Mouse (Mus musculus): ENCODE data around the gene Ppp2r1b. TPM values are rescaled to one million over a fixed set of nuclear protein-coding genes. Genes with fewer than 3 reads are reported as not detected.

The Ppp2r1b gene
- total RNA-seq, 2 experiments from 2014 or later = 16.8 to 17.7 TPM

GRCm38 (mm10) chr9:50904196-50904847, 59.2 kb downstream of the Ppp2r1b start:
- no peak for DNase-seq (ENCODE audit: low spot score in 2 of 2)

GRCm38 (mm10) chr9:50905321-50905720, 60.2 kb downstream of the Ppp2r1b start:
- no peak for DNase-seq (ENCODE audit: low spot score in 2 of 2)

GRCm38 (mm10) chr9:50911861-50912515, 66.9 kb downstream of the Ppp2r1b start:
- no peak for DNase-seq (ENCODE audit: low spot score in 2 of 2)

- no peak for DNase-seq (ENCODE audit: low spot score in 2 of 2)
Observed at GRCm38 (mm10) chr9:50918131-50918530, 73.0 kb downstream of the Ppp2r1b start.

- no peak for DNase-seq (ENCODE audit: low spot score in 2 of 2)
Observed at GRCm38 (mm10) chr9:50919554-50919953, 74.5 kb downstream of the Ppp2r1b start.

GRCm38 (mm10) chr9:50920933-50921895, 76.1 kb downstream of the Ppp2r1b start:
- DNase-seq (ENCODE audit: low spot score in 2 of 2) = no peak

GRCm38 (mm10) chr9:50922363-50923153, 77.5 kb downstream of the Ppp2r1b start:
- DNase-seq (ENCODE audit: low spot score in 2 of 2) = no peak

GRCm38 (mm10) chr9:50924454-50924853, 79.4 kb downstream of the Ppp2r1b start:
- DNase-seq (ENCODE audit: low spot score in 2 of 2) = no peak

GRCm38 (mm10) chr9:50925801-50926200, 80.7 kb downstream of the Ppp2r1b start:
- DNase-seq (ENCODE audit: low spot score in 2 of 2) = no peak

- no peak for DNase-seq (ENCODE audit: low spot score in 2 of 2)
Observed at GRCm38 (mm10) chr9:50929986-50930385, 84.9 kb downstream of the Ppp2r1b start.

- no peak for DNase-seq (ENCODE audit: low spot score in 2 of 2)
Observed at GRCm38 (mm10) chr9:50941804-50942401, 96.8 kb downstream of the Ppp2r1b start.

GRCm38 (mm10) chr9:50942711-50943110, 97.6 kb downstream of the Ppp2r1b start:
- DNase-seq (ENCODE audit: low spot score in 2 of 2) = no peak

Other genes starting within 250 kb of the Ppp2r1b start
- gene Sdhd, start 241.5 kb upstream of the Ppp2r1b start, total RNA-seq (2021) = 100 to 1,000 TPM; 300 to 319 TPM
- 100 to 1,000 TPM; 110 to 123 TPM for gene Timm8b, start 241.4 kb upstream of the Ppp2r1b start, total RNA-seq (2021)
- gene Pih1d2, start 228.0 kb upstream of the Ppp2r1b start, total RNA-seq (2021) = under 1 TPM; 0.66 to 0.73 TPM
- gene Nkapd1, start 227.8 kb upstream of the Ppp2r1b start, total RNA-seq (2021) = 10 to 100 TPM; 21.5 to 23.3 TPM
- gene Dlat, start 185.5 kb upstream of the Ppp2r1b start, total RNA-seq (2021) = 100 to 1,000 TPM; 148 to 161 TPM
- 10 to 100 TPM; 12.6 to 14.8 TPM for gene Dixdc1, start 105.8 kb upstream of the Ppp2r1b start, total RNA-seq (2021)
- gene 2310030G06Rik, start 98.8 kb upstream of the Ppp2r1b start, total RNA-seq (2021) = 1 to 10 TPM; 2.1 to 2.2 TPM
- gene Cryab, start 94.0 kb upstream of the Ppp2r1b start, total RNA-seq (2021) = 100 to 1,000 TPM; 649 to 722 TPM
- gene Hspb2, start 92.9 kb upstream of the Ppp2r1b start, total RNA-seq (2021) = 100 to 1,000 TPM; 135 to 140 TPM
- 1 to 10 TPM; 5.9 to 6.9 TPM for gene Fdxacb1, start 77.1 kb upstream of the Ppp2r1b start, total RNA-seq (2021)
- gene Alg9, start 70.3 kb upstream of the Ppp2r1b start, total RNA-seq (2021) = 10 to 100 TPM; 15.0 to 16.3 TPM
- gene 1110032A03Rik, start 69.8 kb upstream of the Ppp2r1b start, total RNA-seq (2021) = 10 to 100 TPM; 15.9 to 16.9 TPM
- gene Sik2, start 163.8 kb downstream of the Ppp2r1b start, total RNA-seq (2021) = 10 to 100 TPM; 24.8 to 25.5 TPM
- gene Btg4, start 215.6 kb downstream of the Ppp2r1b start, total RNA-seq (2021) = not detected
- gene Layn, start 231.8 kb downstream of the Ppp2r1b start, total RNA-seq (2021) = 1 to 10 TPM; 3.1 to 3.5 TPM